Comparison of ENCODE assay signal across 7 mouse cellular contexts in the genomic region with DNA sequence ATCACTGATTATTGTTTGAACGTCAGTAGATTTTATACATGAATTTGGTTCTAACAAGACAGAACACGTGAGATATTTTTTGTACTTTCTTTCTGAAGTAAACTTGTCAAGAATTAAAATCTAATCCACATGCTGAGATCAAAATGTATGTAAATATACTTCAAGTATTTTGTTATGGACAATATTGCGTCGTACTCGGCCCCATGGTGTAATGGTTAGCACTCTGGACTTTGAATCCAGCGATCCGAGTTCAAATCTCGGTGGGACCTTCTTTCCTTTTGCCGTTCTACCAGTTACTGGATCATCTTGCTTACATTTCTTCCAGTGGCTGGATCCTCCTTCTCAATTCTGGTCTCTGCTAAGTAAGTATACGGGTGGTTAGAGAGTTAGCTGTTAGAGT. TPM values are rescaled to one million over a fixed set of nuclear protein-coding genes. Genes with fewer than 3 reads are reported as not detected.
DNase-seq lines count a peak whose midpoint lies in the region; ATAC-seq lines count a peak whose summit lies in the region.

No protein-coding gene starts in this region.

- H3K27me3 ChIP-seq in intestine, embryonic 14.5 days (replicated peaks; ENCODE audit: control insufficient read depth, insufficient read depth, low read length): no peaks in the 10 kb centered on the region

- H3K79me2 ChIP-seq in macrophage (ENCODE audit: inconsistent target): no peaks in the 10 kb centered on the region

- H3K36me3 ChIP-seq in intestine, embryonic 14.5 days (ENCODE audit: control insufficient read depth, insufficient read depth, low read length): no peaks in the 10 kb centered on the region
- H3K36me3 ChIP-seq in macrophage (ENCODE audit: inconsistent target): no peaks in the 10 kb centered on the region

- H3K9ac ChIP-seq in intestine, embryonic 14.5 days (ENCODE audit: low read length): peak overlapping the region; percentile 22; the same call in 1 of the 2 replicates

- H3K4me1 ChIP-seq in intestine, embryonic 14.5 days (replicated peaks; ENCODE audit: control insufficient read depth, insufficient read depth, low read length): 0 out of 2 replicates have a peak, but pooled peaks cover 4% of the 10 kb centered on the region

- ATAC-seq in intestine, embryonic 14.5 days (replicated peaks; ENCODE audit: low FRiP score, low TSS enrichment, low read depth): peak; percentile 45; the same call in 1 of the 2 replicates

- 0 out of 2 replicates have a peak overlapping the region, but pooled peaks have one; percentile 57 for H3K27ac ChIP-seq in intestine, embryonic 14.5 days (ENCODE audit: low read depth)
- H3K27ac ChIP-seq in macrophage: no peak overlapping the region

- peak overlapping the region; percentile 70 for H3K4me3 ChIP-seq in intestine, embryonic 14.5 days (ENCODE audit: low read depth, low read length)
- H3K4me3 ChIP-seq in macrophage (ENCODE audit: inconsistent target): peak overlapping the region; percentile 50

- no peaks in the 10 kb centered on the region for H3K9me3 ChIP-seq in intestine, embryonic 14.5 days (ENCODE audit: control insufficient read depth, low read length)

- 0% methylated on average over 10 of the region's 10 CpGs for WGBS in intestine, embryonic 14.5 days
- 2% methylated on average over 9 of the region's 10 CpGs for WGBS in macrophage (ENCODE audit: missing documents)

- peak overlapping the region; percentile 93 for H3K4me2 ChIP-seq in intestine, embryonic 14.5 days (ENCODE audit: low read length)

- DNase-seq in adrenal gland, adult 18-20 months (ENCODE audit: low spot score in 2 of 2): peak; percentile 74 to 82
- DNase-seq in embryo, embryonic 11 days: peak; percentile 83
- peak; percentile 48 for DNase-seq in gastrocnemius, postnatal 25 days
- peak; percentile 92 for DNase-seq in intestine, embryonic 14.5 days (ENCODE audit: low spot score)
- peak; percentile 63 to 86 for DNase-seq in left cerebral cortex, adult 8-10 months (ENCODE audit: low spot score in 2 of 2)
- DNase-seq in right cerebral cortex, postnatal 25 days: peak; percentile 69

RNA-seq across cellular contexts. Expression of gene Hist1h4h, which starts 11.4 kb away (rescaled TPM):
- total RNA-seq in adrenal gland, adult 18-20 months (2021): 100 to 1,000 TPM; 400 to 445 TPM
- total RNA-seq in gastrocnemius, postnatal 25 days (2021): 100 to 1,000 TPM; 156 to 160 TPM
- 6.5 and 6.9 TPM in 2 replicates for polyA plus RNA-seq in intestine, embryonic 14.5 days (2014; fragmentation: Nextera tagmentation; extraction: Ambion mirVana)
- 100 to 1,000 TPM; 263 to 358 (median 294) TPM for total RNA-seq in left cerebral cortex, adult 8-10 months (2022)
- 10 to 100 TPM in 17 of 26 experiments, 1 to 10 TPM in 7, not detected in 2; 2.5 to 65.3 (median 15.5) TPM for total RNA-seq in macrophage (2018; cell fraction: chromatin; rRNA removed)
- total RNA-seq in macrophage (2018; cell fraction: cytosol; rRNA removed): 100 to 1,000 TPM in 8 of 26 experiments, 10 to 100 TPM in 18; 16.2 to 226 (median 79.6) TPM
- 100 to 1,000 TPM in 1 of 26 experiments, 10 to 100 TPM in 22, 1 to 10 TPM in 3; 3.2 to 104 (median 26.4) TPM for total RNA-seq in macrophage (2018; cell fraction: nucleus; rRNA removed)
- polyA plus RNA-seq in macrophage (2018): 1.0 to 1.9 TPM in 2 of 3 replicates, not detected in the other

RNA-seq across cellular contexts. Expression of gene Hist1h2af, which starts 14.3 kb away (rescaled TPM):
- total RNA-seq in adrenal gland, adult 18-20 months (2021): 10 to 100 TPM in 1 of 2 experiments, 1 to 10 TPM in 1; 8.5 to 12.6 TPM
- 10 to 100 TPM in 1 of 2 experiments, 1 to 10 TPM in 1; 9.5 to 14.9 TPM for total RNA-seq in gastrocnemius, postnatal 25 days (2021)
- 12.1 and 15.7 TPM in 2 replicates for polyA plus RNA-seq in intestine, embryonic 14.5 days (2014; fragmentation: Nextera tagmentation; extraction: Ambion mirVana)
- 10 to 100 TPM in 1 of 4 experiments, 1 to 10 TPM in 2, not detected in 1; 1.7 to 10.6 (median 3.0) TPM for total RNA-seq in left cerebral cortex, adult 8-10 months (2022)
- 10 to 100 TPM in 2 of 26 experiments, 1 to 10 TPM in 5, not detected in 19; 3.1 to 25.0 (median 5.3) TPM for total RNA-seq in macrophage (2018; cell fraction: chromatin; rRNA removed)
- total RNA-seq in macrophage (2018; cell fraction: cytosol; rRNA removed): 10 to 100 TPM in 15 of 26 experiments, 1 to 10 TPM in 11; 2.6 to 50.6 (median 16.0) TPM
- 10 to 100 TPM in 1 of 26 experiments, 1 to 10 TPM in 14, not detected in 11; 2.4 to 22.9 (median 4.9) TPM for total RNA-seq in macrophage (2018; cell fraction: nucleus; rRNA removed)
- polyA plus RNA-seq in macrophage (2018): not detected in 3 replicates

RNA-seq across cellular contexts. Expression of gene Hist1h3g, which starts 15.8 kb away (rescaled TPM):
- total RNA-seq in adrenal gland, adult 18-20 months (2021): 1 to 10 TPM; 3.8 to 4.7 TPM
- 1 to 10 TPM; 2.0 to 3.9 TPM for total RNA-seq in gastrocnemius, postnatal 25 days (2021)
- 6.1 and 8.1 TPM in 2 replicates for polyA plus RNA-seq in intestine, embryonic 14.5 days (2014; fragmentation: Nextera tagmentation; extraction: Ambion mirVana)
- 1 to 10 TPM; 3.7 to 6.0 (median 4.2) TPM for total RNA-seq in left cerebral cortex, adult 8-10 months (2022)
- total RNA-seq in macrophage (2018; cell fraction: chromatin; rRNA removed): 1 to 10 TPM in 3 of 26 experiments, not detected in 23; 2.6 to 6.9 (median 3.0) TPM
- 10 to 100 TPM in 3 of 26 experiments, 1 to 10 TPM in 21, under 1 TPM in 2; 0.91 to 17.1 (median 3.1) TPM for total RNA-seq in macrophage (2018; cell fraction: cytosol; rRNA removed)
- 1 to 10 TPM in 3 of 26 experiments, not detected in 23; 2.4 to 9.1 (median 2.4) TPM for total RNA-seq in macrophage (2018; cell fraction: nucleus; rRNA removed)
- polyA plus RNA-seq in macrophage (2018): not detected in 3 replicates

RNA-seq across cellular contexts. Expression of gene Hist1h2bh, which starts 23.8 kb away (rescaled TPM):
- total RNA-seq in adrenal gland, adult 18-20 months (2021): 1 to 10 TPM; 1.8 to 2.2 TPM
- 1 to 10 TPM in 1 of 2 experiments, under 1 TPM in 1; 0.90 to 1.7 TPM for total RNA-seq in gastrocnemius, postnatal 25 days (2021)
- 0.47 and 1.1 TPM in 2 replicates for polyA plus RNA-seq in intestine, embryonic 14.5 days (2014; fragmentation: Nextera tagmentation; extraction: Ambion mirVana)
- total RNA-seq in left cerebral cortex, adult 8-10 months (2022): 1 to 10 TPM in 2 of 4 experiments, under 1 TPM in 2; 0.84 to 1.6 (median 0.98) TPM
- 1 to 10 TPM in 1 of 26 experiments, under 1 TPM in 7, not detected in 18; 0.51 to 1.7 (median 0.67) TPM for total RNA-seq in macrophage (2018; cell fraction: chromatin; rRNA removed)
- total RNA-seq in macrophage (2018; cell fraction: cytosol; rRNA removed): 1 to 10 TPM in 22 of 26 experiments, under 1 TPM in 4; 0.50 to 6.2 (median 1.7) TPM
- total RNA-seq in macrophage (2018; cell fraction: nucleus; rRNA removed): 1 to 10 TPM in 3 of 26 experiments, under 1 TPM in 10, not detected in 13; 0.24 to 2.9 (median 0.72) TPM
- polyA plus RNA-seq in macrophage (2018): 0.09 to 0.34 TPM (median 0.15 TPM) in 3 replicates

RNA-seq across cellular contexts. Expression of gene Hist1h3f, which starts 24.4 kb away (rescaled TPM):
- 10 to 100 TPM; 12.6 to 12.7 TPM for total RNA-seq in adrenal gland, adult 18-20 months (2021)
- total RNA-seq in gastrocnemius, postnatal 25 days (2021): 1 to 10 TPM; 5.0 to 6.6 TPM
- 1.1 and 1.2 TPM in 2 replicates for polyA plus RNA-seq in intestine, embryonic 14.5 days (2014; fragmentation: Nextera tagmentation; extraction: Ambion mirVana)
- 10 to 100 TPM; 15.3 to 21.8 (median 16.6) TPM for total RNA-seq in left cerebral cortex, adult 8-10 months (2022)
- total RNA-seq in macrophage (2018; cell fraction: chromatin; rRNA removed): 1 to 10 TPM in 12 of 26 experiments, under 1 TPM in 3, not detected in 11; 0.66 to 8.1 (median 1.7) TPM
- total RNA-seq in macrophage (2018; cell fraction: cytosol; rRNA removed): 10 to 100 TPM in 8 of 26 experiments, 1 to 10 TPM in 17, under 1 TPM in 1; 0.94 to 20.0 (median 7.1) TPM
- total RNA-seq in macrophage (2018; cell fraction: nucleus; rRNA removed): 1 to 10 TPM in 13 of 26 experiments, under 1 TPM in 7, not detected in 6; 0.48 to 6.5 (median 1.5) TPM
- not detected in 3 replicates for polyA plus RNA-seq in macrophage (2018)
